In genomic region chr12:79842319-79842718, GRCm38 (mm10) we compare ENCODE assay signal across 8 mouse cellular contexts.
DNase-seq lines count a peak whose midpoint lies in the region; ATAC-seq lines count a peak whose summit lies in the region.

No protein-coding gene starts in this region.

- no peak overlapping the region for H3K4me3 ChIP-seq in kidney, embryonic 15.5 days (replicated peaks)
- no peak overlapping the region for H3K4me3 ChIP-seq in embryonic facial prominence, embryonic 11.5 days (ENCODE audit: low read depth, low read length)
- H3K4me3 ChIP-seq in hindbrain, embryonic 13.5 days, result no peak overlapping the region

- peaks cover 95% of the 10 kb centered on the region for H3K4me1 ChIP-seq in kidney, embryonic 15.5 days
- H3K4me1 ChIP-seq in embryonic facial prominence, embryonic 11.5 days (ENCODE audit: control insufficient read depth, insufficient read depth, low read length), result peaks cover 43% of the 10 kb centered on the region
- H3K4me1 ChIP-seq in hindbrain, embryonic 13.5 days (replicated peaks), result peaks cover 69% of the 10 kb centered on the region

- H3K9me3 ChIP-seq in kidney, embryonic 15.5 days (replicated peaks), result no peaks in the 10 kb centered on the region
- no peaks in the 10 kb centered on the region for H3K9me3 ChIP-seq in embryonic facial prominence, embryonic 11.5 days (replicated peaks; ENCODE audit: control insufficient read depth, low read length)
- H3K9me3 ChIP-seq in hindbrain, embryonic 13.5 days, result no peaks in the 10 kb centered on the region

- WGBS in kidney, embryonic 15.5 days, result 15% methylated on average over 7 of the region's 7 CpGs
- 30% methylated on average over 7 of the region's 7 CpGs for WGBS in embryonic facial prominence, embryonic 11.5 days
- WGBS in hindbrain, embryonic 13.5 days, result 54% methylated on average over 7 of the region's 7 CpGs

- peak; percentile 70 for ATAC-seq in kidney, embryonic 15.5 days (replicated peaks; ENCODE audit: low FRiP score)
- ATAC-seq in embryonic facial prominence, embryonic 11.5 days (replicated peaks; ENCODE audit: insufficient number of reproducible peaks, low FRiP score, low TSS enrichment, low read depth), result peak; percentile 41; the same call in 1 of the 2 replicates
- no peak for ATAC-seq in hindbrain, embryonic 13.5 days (ENCODE audit: low FRiP score)

- DNase-seq in kidney, adult 18-20 months, result no peak
- DNase-seq in embryonic facial prominence, embryonic 11.5 days (ENCODE audit: low spot score), result peak; percentile 62
- DNase-seq in lung, postnatal 4 days, result peak; percentile 53 to 86
- DNase-seq in layer of hippocampus, postnatal 10 days (ENCODE audit: low spot score in 2 of 2), result no peak
- no peak for DNase-seq in cerebellum, adult 9-11 months
- no peak for DNase-seq in cerebellum, adult 9-10 months

- H3K27ac ChIP-seq in kidney, embryonic 15.5 days, result peak overlapping the region; percentile 93
- peak overlapping the region; percentile 84 for H3K27ac ChIP-seq in embryonic facial prominence, embryonic 11.5 days (replicated peaks; ENCODE audit: low read depth, low read length)
- H3K27ac ChIP-seq in hindbrain, embryonic 13.5 days, result peak overlapping the region; percentile 55

- no peaks in the 10 kb centered on the region for H3K27me3 ChIP-seq in kidney, embryonic 15.5 days
- H3K27me3 ChIP-seq in embryonic facial prominence, embryonic 11.5 days (ENCODE audit: control insufficient read depth, insufficient read depth, low read length), result no peaks in the 10 kb centered on the region
- H3K27me3 ChIP-seq in hindbrain, embryonic 13.5 days, result no peaks in the 10 kb centered on the region

- H3K9ac ChIP-seq in kidney, embryonic 15.5 days, result no peak overlapping the region
- no peak overlapping the region; the same call in 1 of the 2 replicates for H3K9ac ChIP-seq in embryonic facial prominence, embryonic 11.5 days (replicated peaks; ENCODE audit: low read length)
- H3K9ac ChIP-seq in hindbrain, embryonic 13.5 days, result no peak overlapping the region

- H3K4me2 ChIP-seq in kidney, embryonic 15.5 days, result no peak overlapping the region; the same call in 1 of the 2 replicates
- no peak overlapping the region for H3K4me2 ChIP-seq in embryonic facial prominence, embryonic 11.5 days (ENCODE audit: low read depth, low read length)
- H3K4me2 ChIP-seq in hindbrain, embryonic 13.5 days, result no peak overlapping the region

- no peaks in the 10 kb centered on the region for H3K36me3 ChIP-seq in kidney, embryonic 15.5 days
- H3K36me3 ChIP-seq in embryonic facial prominence, embryonic 11.5 days (replicated peaks; ENCODE audit: control insufficient read depth, insufficient read depth, low read depth, low read length), result no peaks in the 10 kb centered on the region
- H3K36me3 ChIP-seq in hindbrain, embryonic 13.5 days, result no peaks in the 10 kb centered on the region

Comparison
In these comparisons a context has a peak if more than half of its experiments do, and no peak if none do; other contexts are left out.
1. DNase-seq: peak in embryonic facial prominence, embryonic 11.5 days (single experiment) and lung, postnatal 4 days (2 of 2); none in kidney, adult 18-20 months (single experiment), layer of hippocampus, postnatal 10 days (0 of 2), cerebellum, adult 9-11 months (single experiment) and cerebellum, adult 9-10 months (single experiment).
2. Peak in every context shown above with its lines, with median percentiles within 50 percentile points of each other: H3K27ac ChIP-seq.